Mouse (Mus musculus) CH12F3 (cell line): Measurements from ENCODE around the gene Marveld1.

ENCODE experiments used
- in situ Hi-C: fragments of 300-500 bp; cut with MboI; formaldehyde crosslinking; loops from 2 replicates; pipeline ENCODE4 v1.14.3; 2020; ENCODE audit warnings: low sequenced_read_pairs

The Marveld1 gene

DNA sequence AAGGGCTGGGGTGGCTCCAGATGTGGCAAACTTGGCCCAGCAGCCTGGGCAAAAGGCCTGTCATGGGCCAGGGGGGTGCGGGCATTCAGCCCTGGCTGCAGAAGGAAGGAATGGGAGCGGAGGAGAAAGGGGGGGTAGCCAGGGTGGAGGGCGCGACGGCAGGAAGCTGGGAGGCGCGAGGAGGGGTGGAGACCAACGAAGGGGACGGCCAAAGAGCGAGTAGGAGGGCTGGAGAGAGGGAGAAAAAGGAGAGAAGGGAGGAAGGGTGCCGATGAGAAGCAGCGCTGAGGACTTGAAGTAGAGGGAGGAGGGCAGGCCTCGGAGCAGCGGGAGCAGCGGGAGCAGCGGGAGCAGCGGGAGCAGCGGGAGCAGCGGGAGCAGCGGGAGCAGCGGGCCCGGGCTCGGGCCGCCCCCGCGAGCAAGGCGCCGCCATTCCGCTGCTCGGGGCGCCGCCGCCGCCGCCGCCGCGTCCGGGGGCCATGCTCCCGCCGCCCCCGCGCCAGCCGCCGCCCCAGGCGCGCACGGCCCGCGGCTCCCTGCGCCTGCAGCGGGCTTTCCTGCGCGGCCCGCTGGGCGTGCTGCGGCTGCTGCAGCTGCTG lies at the start of gene Marveld1:
TSS of gene Marveld1 (plus strand) at position 231 of the 599 bp plus-strand sequence.
- in situ Hi-C loops = no loop called here

DNA sequence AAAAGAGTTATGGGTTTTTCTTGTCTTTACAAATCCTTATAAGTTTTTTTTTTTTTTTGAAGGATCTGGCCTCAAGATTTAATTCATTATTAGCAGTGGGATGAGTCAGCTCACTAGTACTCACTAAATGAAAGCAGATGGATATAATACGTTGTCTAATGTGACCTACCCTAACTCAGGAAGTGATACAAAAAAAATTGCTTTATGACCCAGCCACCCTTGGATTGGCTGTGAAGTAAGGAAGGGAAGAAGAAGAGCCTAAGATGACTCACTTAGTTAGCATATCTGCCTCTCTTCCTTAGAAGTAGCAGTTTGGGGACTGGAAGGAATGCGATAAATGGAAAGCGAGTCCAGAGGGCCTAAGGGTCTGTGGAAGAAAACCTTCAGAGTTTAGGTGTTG lies 47.8 kb upstream of the Marveld1 start:
- in situ Hi-C loops = no loop called here

DNA sequence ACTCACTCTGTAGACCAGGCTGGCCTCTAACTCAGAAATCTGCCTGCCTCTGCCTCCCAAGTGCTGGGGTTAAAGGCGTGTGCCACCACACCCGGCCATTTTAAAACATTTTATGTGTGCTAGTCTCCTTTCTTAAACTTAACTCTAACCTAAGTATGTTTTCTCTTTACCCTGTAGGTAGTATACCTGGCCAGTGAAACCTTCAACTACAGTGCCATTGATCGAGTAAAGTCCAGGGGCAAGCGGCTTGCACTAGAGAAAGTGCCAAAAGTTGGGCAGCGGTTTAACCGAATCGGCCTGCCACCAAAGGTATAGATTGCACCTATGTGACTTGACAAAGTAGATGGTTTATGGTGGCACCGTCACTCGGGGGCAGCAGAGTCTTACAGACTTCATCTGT lies 42.5 kb upstream of the Marveld1 start:
- in situ Hi-C loops = no loop called here

DNA sequence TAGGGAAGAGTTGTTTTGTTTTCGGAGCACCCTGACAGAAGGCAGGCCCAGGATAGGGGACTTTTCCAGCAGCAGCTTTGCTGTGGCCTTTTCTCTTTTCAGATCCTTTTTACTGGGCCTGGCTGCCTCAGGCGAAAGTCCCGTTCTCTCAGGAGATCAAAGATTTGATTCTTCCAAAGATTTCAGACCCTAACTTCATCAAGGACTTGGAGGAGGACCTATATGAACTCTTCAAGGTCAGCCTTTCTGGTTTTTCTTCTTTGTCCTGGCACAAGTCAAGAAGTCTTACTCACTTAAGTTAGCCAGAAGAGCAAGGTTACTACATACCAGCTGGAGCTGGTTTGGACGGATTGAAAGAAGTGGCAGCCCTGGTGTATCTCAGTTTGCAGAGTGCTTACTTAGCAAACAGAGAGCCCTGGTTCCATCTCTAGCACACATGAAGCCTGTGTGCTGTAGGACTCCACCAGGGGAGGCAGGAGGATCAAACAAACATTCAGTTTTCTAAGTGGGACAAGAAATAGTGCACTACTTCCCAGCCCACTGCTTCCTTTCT lies 31.3 kb upstream of the Marveld1 start:
- in situ Hi-C loops = no loop called here

DNA sequence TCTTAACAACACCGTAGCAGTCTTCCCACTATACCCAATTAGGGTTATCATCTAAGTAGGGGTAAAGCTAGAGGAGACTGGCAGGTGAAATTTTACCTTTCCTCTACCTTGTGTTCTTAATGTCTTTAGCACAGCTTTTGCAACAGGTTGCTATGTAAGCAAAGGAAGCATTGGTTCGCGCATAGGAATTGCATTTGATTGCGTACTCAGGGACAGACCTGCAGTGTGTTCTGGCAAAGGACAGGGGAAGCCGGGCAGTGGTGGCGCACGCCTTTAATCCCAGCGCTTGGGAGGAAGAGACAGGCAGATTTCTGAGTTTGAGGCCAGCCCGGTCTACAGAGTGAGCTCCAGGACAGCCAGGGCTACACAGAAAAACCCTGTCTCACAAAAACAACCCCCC lies 29.1 kb upstream of the Marveld1 start:
- in situ Hi-C loops = no loop called here

DNA sequence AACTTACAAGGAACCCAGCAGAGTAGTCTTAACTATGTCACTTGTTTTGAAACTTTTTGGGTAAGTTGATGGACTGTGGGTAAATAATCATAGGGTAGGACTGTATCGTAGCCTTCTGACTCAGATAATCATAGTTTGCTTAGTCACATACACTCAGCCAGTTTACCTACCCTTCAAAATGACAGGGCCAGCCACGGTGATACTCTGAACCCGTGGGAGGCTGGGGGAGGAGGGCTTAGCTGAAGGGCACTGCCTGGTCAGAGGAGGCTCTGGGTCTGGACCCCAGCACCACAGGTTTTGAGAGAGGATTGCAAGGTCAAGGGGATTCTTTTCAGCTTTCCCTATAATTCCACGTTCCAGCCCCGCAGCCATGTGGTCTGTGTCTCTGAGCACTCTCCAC lies 28.6 kb upstream of the Marveld1 start:
- in situ Hi-C loops = no loop called here

DNA sequence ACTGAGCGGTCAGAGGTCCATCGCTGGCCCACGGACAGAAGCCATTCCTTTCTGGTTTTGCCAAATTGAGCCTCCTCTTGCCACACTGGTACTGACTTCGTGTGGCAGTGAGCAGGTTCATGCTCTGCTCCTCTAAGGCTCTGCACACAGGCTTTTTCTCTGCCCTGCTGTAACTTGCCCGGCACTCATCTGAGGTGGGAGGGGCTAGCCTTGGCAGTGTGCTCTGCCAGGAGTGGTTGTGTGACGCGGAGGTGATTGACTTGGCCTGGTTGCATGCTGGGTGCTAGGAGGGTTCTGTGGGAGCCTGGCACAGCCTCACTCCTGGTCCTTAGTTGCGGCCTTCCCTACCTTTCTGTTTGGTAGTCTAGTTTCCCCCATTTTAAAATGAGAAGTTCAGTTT lies 26.7 kb upstream of the Marveld1 start:
- in situ Hi-C loops = no loop called here

DNA sequence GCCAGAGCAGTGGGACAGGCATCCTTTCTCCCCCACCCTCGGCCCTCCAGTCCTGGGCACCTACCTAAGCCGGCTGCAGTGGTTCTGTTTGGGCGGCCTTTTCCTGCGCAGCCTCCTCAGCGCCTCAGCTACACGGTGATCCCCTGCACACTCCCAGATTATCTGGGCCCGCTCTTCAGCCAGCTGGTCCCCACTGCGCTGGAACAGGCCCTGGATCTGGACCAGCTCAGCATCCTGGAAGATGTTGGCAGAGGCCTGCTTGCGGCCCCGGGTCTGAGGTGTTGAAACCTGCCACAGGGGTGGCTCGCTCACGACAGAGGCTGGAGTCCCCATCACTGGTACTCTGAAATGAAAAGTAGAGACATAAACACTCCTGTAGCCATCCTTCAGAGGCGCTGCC lies 22.5 kb upstream of the Marveld1 start:
- in situ Hi-C loops = no loop called here

DNA sequence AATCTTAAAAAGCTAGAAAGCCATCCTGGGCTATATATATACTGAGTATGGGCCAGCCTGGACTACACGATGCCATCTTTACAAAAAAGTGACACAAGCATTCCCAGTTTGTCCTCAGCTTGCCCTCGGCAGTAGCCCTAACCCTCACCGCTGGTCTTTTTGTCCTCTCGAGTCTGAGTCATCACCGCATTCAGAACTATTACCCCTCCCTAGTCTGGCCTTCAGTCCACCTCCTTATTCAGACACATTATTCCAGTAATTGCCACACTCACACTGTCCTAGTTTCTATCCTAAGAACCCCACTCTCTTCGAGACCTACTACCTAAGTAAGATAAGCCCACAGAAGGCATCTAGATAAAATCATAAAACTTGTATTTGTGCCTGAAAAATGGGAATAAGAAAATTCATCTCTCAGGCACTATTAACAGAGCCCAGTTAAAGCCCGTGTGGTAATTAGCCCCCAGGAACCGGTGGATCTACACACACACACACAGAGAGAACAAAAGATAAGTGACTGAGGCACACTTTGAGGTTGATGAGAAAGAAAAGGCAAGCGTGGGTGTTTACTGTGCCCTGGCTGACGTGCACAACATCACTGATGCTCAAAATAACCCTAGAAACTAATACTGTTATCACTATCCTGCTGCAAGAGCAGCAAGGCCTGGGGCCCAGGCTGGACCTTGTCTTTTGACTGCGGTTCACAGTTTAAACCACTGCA lies 21.5 kb upstream of the Marveld1 start:
- in situ Hi-C loops = no loop called here

DNA sequence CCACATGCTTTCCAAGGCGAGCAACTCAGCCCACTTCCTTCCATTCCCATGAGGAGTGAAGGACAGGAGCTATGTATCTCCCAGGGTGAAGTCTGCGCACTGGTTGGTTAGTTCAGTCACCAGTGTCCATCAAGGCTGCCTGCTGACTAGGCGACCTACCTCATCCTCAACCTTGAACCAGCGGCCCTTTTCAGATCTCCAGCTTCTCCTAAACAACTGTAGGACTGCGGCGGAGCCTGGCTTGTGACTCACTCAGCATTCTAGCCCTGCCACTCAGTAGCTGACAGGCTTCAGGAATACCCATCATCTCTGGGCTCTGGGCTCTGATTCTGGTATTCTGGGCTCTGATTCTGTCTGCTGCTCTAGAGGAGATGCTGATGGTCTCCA lies 21.0 kb upstream of the Marveld1 start:
- in situ Hi-C loops = no loop called here

DNA sequence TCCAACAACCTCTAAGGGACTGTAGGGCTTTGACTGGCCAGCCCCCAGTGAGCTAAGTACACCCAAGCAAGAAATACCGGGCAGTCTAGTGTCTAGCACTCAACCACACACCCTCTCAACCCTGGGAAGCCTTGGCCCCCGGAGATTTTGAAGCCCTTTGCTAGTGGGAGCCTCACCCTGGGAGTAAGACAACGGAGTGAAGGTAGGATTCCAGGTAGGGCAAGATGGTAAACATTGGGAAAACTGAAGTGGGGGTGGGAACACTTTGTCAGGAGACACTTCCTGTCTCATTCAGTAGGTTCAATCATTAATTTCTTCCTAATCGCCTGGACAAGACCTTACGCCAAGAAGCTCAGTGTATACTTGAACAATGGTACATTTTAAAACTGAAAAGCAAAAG lies 20.2 kb upstream of the Marveld1 start:
- in situ Hi-C loops = no loop called here

DNA sequence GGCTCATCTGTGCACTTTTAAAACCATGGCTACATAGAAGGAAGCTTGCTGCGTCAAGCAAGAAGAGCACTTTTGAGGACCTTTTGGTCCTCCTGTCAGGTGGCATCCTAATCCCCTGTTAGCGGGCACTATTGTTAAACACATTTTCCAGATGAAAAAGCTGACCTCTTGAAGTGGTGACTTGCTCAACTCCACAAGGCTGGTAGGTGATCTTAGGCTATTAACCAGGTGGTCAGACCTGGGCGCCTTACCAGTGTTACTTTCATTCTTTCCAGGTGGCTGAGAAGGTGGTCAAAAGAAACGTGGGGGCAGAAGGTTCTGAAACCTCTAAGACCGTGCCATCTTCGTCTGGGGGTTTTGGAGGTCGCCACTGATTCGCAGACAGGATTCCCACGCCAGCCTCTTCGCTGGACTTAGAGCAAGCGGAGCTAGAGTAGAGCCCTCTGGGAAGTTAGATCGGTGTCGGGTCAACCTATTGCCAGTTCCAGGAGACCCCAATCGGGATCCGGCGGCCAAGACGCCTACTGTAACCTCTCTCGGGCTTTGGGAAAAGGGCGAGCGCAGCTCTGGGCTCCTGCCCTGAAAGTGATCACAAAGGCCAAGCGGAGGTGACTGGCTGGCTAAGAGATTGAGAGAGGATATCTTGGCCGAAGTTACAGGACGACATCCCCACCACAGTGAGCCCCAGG lies 19.0 kb upstream of the Marveld1 start:
- in situ Hi-C loops = no loop called here

DNA sequence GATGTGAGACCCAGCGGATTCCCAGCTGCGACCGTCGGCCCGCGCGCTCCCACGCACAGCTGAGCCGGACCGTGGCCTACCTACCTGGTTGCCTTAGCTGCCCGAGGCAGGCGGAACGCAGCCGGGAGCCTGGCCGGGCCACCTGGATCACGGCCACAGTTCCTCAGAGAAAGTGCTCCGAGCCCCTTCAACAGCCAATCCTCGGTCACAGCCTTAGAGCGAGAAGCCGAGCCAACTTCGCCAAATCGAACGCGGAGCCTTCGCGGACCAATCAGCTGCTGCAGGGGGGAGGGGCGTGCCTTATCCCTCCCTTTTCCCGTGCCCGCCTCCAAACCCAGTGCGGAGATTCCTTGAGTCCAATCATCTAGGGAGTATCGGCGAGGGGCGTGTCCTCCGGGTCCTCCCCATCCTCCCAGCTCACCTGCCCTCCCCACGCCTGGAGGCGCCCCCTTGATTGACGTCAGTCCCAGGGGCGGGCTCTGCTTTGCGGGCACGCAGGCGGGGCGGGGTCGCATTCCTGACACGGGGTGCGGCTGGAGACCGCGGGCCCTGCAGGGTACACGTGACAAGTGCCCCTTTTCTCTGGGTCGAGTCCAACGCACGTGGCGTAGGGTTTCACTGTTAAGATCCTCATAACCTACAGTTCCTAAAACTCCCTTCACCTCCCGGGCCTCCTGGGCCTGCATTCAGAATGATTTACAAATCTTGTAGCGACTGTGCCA lies 18.3 kb upstream of the Marveld1 start, which contains the start of gene Avpi1:
TSS of gene Avpi1 (minus strand) at position 273 of the 722 bp plus-strand sequence.
- in situ Hi-C loops = no loop called here

DNA sequence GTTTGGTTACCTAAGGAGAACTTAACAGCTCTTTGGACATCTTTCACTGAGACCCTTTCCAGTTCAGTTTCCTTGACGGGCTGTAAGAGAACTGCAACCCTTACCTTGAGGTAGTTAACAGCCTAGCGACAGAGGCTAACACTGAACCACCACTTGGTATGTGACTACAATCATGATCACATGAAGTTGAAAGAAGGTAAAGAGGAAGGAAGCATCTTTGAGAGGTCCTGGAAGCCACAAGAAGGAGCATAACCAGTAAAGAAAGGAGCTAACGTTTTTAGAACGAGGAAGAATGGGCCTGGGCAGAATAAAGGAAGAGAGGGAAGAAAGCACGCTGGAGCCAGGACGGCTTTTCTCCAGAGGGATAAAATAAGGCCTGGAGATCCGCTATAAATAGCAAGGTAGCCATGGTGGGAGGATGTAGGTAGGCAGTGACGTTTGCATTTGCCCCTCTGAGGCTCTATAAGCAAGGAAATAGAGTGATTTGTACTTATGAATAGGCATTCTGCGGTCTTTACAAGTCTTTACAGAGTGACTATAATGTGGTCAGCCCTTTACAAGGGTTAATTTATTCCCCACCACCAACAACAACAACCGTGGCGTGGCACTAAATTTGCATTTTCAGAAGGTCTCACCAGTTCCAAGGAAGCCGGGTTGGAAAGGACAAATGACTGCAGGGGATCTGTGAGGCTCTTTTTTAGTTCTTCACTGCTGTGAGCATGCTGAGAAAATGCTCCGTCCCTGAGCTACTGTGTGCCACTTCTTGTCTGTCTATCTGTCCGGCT lies 17.5 kb upstream of the Marveld1 start:
- in situ Hi-C loops = no loop called here

DNA sequence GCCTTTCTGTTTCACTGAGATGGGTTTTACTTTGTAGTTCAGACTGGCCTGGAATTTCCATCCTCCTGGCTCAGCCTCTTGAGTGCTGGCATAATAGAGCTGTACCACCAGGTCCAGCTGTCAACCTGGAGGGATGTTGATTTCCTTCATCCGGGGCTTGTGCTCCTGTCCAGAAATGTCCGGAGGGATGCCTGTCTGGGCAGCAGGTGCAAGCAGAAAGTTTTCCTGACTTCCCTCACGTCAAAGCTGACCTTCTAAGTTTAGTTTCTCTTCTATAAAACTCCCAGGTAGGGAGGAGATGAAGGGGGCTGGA lies 16.9 kb upstream of the Marveld1 start:
- in situ Hi-C loops = no loop called here

DNA sequence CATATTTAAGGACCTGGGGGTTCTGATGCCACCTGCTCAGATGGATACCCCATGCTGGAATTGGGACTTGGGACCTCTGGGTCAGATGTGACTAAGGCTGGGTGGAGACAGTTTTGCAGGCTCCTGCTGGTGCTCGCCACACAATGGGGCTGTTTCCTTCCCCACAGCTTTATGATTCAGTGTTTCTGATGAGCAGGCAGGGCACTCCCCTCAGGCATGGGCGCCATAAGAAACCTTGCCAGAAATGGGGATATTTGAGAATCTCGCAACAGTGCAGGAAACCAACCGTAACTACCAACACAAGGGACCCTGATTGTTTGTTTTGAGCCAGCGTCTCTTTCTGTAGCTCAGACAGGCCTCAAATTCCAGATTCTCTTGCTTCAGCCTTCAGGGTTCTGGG lies 16.1 kb upstream of the Marveld1 start:
- in situ Hi-C loops = no loop called here

DNA sequence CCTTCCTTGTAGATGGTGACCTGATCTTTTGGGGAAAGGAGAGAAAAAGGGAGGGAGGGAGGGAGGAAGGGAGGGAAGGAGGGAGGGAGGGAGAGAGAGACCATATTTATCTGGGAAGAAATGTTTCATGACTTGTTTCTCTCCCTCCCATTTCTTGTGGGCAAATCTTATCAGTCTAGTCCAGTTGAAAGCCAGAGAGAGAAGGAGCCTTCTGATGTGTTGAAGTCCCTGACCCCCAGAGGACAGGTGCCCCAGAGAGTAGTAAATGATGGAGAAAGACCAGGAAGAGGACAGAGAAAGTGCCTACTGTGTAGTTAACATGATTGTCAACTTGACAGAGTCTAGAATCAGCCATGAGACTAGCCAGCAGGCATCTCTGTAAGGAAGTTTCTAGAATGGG lies 12.1 kb upstream of the Marveld1 start:
- in situ Hi-C loops = no loop called here

DNA sequence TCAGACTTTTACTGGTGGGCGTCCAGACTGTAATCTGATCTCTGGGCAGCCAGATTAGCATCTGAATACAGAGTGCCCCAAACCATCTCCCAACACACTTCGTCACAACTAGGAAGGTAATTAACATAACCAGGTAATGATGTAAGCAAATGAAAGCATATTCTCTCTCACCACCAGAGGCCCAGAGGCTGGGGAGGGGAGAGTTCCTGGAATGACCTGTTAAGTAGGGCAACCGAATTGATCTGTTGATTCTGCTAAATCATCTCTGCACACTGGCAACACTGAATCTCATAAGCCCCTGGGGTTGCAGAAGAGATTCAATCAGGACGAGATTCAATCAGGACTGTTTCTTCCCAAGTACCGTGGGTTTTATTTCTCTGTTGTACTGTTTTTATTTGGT lies 11.1 kb upstream of the Marveld1 start:
- in situ Hi-C loops = no loop called here

DNA sequence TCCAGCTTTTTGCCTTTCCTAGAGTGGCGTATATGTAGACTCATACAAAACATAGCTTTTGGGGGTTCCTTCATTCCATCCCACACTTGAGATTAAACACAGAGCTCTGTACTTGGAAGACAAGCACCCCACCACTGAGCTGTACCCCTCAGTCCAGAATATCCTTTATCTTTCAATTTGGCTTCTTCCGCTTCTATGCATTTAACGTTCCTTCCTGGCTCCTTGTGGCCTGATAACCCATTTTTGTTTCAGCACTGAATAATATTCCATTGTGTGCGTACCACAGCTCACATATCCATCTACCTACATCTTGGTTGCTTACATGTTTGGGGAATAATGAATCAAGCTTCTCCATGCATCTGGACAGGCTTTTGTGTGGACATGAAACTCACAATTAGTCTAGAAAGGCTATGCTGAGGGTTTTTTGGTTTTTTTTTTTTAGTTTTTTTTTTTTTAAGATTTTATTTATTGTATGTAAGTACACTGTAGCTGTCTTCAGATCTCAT lies 10.0 kb upstream of the Marveld1 start:
- in situ Hi-C loops = no loop called here

DNA sequence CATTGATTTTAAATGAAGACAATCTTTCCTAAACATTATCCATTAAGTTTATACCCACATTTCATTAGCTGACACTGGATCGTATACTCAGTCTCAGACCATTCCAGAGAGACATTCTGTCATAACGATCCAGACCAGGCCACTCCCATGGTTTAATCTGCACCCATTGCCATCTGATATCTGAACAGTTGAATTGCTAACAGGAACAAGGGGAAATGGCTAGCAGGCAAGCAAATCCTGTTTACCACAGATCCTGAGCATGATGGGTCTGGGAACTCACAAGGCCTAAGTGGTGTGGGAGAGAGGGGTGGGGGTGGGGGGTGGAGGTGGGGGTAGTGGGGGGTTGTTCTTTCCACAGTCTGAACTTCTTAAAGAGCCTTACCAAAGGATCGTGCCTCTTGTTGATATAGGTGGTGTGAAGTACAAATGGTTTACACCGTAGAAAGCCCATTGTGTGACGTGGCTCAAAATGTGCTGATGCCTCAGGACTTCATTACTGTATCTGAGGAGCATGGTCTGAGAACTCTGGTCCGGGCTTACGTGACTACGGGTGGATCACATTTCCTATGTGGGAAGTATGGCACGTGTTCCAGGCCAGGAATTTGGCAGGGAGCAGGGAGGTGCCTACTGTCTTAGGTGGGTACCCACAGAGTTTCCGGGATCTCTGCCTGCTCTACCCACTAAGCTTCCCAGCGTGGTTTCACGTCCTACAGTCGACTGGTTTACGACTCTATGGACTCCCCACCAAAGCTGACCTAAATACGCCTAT lies 8.5 kb upstream of the Marveld1 start:
- in situ Hi-C loops = no loop called here
